Mouse (Mus musculus): ENCODE data around the gene Rgl1.
"Not testable (repeated sequence)": the region's sequence is repeated elsewhere in the genome, so short reads cannot be mapped to it uniquely, and the experiment has no call there.

The Rgl1 gene

DNA sequence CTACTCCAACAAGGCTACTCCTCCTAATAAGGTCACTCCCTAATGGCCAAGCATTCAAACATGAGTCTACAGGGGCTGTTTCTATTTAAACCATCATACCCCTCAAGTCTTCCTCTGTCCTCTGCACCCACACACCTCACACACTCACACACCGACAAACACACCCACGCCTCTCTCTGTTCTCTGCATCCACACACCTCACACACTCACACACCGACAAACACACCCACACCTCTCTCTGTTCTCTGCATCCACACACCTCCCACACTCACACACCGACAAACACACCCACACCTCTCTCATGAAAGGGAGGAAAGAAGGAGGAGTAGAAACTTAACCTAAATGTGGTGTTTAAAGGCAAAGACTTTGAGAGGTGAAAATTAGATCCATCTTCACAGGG, 106.2 kb downstream of the Rgl1 start:
- DNase-seq (ENCODE audit: low spot score), result no peak

DNA sequence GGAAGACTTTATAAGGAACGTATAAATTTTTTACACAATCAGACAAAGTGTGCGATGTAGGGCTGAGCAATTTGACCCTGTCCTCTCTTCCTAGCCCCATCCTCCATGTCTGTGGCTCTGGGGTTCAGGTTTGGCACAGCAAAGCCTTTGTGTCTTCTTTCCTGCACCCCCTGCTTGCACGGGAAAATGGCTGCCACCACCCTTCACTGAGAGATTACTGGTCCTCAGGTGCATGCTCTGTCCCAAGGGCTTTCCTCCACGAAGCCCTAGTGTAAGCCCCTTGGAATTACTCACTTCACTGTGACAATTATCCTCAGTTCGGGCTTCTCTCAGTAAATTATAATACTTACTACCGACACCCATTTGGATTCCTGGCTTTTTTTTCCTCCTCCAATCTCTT, 109.5 kb downstream of the Rgl1 start:
- no peak for DNase-seq (ENCODE audit: low spot score)

DNA sequence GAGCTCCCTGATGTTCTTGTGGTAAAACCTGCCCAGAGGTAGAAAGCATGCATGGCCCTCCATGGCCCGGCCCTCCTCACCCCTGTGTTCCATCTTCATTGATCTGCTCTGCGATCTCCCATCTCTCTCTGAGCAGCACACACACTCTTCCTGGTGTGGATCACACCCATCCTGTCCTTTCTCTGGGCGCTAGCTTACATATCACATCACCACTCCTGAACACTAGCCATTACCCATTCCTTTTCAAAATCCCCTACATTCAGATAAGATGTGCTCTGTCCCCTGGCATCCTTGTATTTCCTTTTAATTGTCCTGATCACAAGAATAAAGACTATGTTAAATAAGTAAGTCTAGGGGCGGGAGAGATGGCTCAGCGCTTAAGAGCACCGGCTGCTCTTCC, 111.3 kb downstream of the Rgl1 start:
- no peak for DNase-seq (ENCODE audit: low spot score)

DNA sequence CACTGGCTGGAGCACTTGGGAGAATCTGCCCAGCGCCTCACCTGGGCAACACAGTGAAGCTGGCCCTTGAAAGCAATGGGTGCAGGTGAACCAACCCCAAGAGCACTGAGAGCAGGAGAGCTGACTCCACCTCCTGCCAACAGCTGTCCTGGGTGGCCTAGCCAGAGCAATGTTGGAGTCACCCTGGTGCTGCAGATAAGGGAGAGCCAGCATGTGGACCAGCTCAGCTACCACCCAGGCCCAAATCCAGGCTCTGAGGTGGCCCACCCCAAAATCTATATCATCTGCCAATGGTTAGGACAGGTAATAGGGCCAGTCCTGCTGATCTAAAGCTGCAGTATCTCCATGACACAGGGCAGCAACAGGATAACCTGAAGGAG, 114.7 kb downstream of the Rgl1 start:
- no peak for DNase-seq (ENCODE audit: low spot score)

DNA sequence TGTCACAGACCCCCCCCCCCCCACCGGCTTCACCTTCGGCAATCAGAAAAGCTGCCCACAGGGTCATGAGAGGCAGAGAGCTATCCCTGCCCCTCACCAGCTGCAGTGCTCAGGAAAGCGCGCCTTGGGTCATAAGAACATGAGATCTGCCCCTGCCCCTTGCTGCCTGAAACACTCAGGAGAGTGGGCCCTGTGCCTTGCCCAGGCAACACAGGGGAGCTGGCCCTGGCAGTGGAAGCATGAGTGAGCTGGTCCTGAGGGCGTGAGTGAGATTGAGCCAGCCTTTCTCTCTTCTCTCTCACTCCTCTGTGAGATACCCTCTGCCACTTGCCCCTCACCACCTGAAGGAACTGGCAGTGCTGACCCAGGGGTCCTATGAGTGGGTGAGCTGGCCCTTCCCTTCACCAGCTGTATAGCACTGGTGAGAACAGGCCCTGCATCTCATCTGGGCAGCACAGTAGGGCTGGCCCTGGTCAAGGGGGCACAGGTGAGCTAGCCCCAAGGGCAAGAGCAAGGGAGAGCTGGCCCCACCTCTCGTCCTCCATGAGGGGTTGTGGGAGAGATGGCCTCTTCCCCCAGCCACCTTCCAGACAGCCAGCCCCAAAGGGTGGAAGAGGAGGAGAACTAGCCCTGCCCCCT, 115.2 kb downstream of the Rgl1 start:
- DNase-seq (ENCODE audit: low spot score), result no peak

DNA sequence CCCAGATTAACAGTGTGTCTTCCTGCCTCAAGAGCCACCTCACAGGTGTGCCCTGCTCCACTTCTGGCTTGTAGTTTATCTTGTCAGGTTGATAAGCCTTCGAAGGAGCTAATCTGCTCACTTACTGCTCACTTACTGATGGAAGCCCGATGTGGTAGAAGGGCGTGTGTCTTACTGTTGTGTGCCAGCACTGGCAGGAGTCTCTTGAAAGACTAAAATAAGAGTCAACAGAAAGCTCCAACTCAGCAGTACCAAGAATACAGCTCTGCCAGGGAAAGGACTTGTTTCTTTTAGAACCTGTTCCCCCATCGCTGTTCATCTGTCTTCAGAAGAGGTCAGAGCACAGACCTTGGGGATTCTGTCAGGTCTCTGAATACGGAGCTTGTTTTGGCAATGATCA, 118.1 kb downstream of the Rgl1 start:
- DNase-seq (ENCODE audit: low spot score), result no peak

DNA sequence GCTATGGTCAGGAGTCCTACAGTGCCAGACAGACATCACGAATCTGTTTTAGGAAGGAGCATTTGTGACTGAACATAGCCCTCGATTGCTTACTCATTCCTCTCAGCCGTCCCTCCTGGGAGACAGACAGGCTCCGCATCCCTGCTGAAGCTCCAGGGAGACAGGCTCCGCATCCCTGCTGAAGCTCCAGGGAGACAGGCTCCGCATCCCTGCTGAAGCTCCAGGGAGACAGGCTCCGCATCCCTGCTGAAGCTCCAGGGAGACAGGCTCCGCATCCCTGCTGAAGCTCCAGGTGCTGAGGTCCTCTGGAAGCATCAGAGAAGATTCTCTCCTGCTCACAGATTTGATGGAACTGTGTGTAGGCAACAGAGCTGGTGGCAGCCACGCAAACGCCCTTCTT, 123.9 kb downstream of the Rgl1 start:
- not testable (repeated sequence) for DNase-seq (ENCODE audit: low spot score)

DNA sequence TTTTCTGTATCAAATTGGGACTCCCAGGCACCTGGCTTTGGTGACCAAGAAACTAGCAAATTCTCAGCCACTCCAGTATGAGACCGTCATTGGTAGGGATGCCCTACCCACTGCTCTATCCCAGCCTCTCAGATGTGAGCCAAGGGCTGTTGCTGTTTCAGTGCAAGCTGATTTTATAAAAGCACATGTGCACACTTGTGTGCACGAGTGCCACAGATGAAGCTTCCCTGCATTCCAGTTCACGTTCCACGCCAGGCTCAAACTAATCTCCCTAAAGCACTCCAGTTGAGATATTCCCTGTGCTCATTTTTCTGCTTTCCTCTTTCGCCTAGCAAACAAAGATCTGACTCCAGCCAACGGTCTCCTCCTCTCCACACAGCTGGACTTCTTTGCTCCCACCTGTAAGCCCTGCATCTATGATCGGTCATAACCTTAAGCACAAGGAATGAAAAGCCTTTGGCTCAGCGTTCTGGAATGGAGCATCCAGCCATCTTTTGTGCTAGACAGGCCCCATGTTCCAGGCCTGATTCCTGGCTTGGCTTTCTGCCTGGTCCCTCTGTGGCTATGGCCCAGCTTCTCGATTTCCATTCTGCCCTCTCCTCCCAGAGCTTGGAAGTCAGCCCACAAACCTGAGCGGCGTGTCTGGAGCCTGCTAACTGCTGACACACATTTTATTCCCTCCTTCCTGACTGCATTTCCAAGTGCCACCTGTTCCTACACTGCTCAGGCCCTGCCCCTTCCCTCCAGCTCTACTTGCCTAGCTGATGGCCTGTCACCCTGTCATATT, 125.8 kb downstream of the Rgl1 start:
- DNase-seq (ENCODE audit: low spot score), result peak; percentile 21

DNA sequence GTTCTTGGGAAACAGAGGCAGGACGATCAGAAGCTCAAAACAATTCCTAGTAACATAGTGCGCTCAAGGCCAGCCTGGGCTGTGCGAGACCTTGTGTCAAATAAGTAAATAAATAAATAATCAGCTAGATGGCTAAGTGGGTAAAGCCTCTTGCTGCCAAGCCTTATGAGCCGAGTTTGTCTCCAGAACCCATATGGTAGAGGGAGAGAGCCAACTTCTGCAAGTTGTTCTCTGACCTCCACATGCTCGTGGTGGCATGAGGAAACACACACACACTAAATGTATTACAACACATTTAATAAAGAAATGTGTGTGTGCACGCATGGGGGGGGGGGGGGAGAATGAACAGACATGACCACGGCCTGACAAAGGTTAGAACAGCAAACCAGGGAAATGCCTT, 126.8 kb downstream of the Rgl1 start:
- no peak for DNase-seq (ENCODE audit: low spot score)

DNA sequence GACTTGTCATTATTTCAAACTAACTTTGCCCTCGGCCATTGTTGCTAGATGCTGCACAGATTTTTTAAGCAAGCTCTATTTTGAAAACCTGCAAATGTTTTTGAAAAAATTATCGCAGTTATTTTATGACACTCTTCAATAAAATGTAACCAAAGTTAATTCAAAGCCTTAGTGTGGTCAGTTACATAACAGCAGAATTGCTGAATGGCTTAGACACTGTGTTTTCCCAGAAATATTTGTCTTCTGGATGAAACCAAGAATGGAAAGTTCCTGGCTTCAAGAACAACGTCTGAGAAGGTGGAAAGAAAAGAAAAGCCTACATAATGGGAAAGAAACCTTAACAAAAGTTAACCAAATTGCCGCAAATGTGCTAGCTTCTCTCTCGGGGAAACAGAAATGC, 131.5 kb downstream of the Rgl1 start:
- DNase-seq (ENCODE audit: low spot score), result no peak

DNA sequence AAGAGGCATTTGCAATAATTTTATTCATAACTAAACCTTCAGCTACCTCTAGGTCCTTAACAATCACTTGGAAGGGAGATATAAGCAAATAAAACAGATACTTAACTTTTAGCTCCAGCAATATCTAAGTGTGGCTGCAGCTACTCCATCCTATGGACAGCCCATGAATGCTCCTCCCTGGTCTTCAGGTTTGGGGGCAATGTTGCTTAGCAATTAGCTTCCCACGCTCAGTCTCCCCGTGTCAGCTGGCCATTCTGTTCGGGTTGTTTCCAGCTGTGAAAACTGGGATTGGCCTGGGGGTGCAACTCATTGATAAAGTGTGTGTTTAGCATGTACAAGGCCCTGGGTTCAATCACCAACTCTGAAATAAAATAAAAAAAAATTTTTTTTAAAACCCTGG, 136.4 kb downstream of the Rgl1 start:
- DNase-seq (ENCODE audit: low spot score), result no peak

DNA sequence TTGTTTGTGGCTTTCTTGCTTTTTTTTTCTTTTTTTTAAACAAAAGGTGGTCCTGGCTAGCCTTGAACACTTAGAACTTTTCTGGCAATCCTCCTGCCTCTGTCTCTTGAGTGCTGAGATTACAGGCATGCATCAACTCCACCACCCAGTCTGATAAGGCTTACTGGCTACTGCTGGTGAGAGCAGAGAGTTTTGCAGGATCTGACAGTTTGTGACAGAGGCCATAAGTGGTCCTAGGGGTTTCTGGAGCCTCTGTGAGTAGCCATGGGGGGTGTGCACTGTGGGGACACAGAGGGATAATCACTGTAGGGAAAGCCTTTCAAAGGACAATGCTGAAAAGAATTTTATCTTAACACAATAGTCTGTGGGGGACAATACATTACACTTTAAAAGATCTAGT, 140.5 kb downstream of the Rgl1 start:
- no peak for DNase-seq (ENCODE audit: low spot score)

DNA sequence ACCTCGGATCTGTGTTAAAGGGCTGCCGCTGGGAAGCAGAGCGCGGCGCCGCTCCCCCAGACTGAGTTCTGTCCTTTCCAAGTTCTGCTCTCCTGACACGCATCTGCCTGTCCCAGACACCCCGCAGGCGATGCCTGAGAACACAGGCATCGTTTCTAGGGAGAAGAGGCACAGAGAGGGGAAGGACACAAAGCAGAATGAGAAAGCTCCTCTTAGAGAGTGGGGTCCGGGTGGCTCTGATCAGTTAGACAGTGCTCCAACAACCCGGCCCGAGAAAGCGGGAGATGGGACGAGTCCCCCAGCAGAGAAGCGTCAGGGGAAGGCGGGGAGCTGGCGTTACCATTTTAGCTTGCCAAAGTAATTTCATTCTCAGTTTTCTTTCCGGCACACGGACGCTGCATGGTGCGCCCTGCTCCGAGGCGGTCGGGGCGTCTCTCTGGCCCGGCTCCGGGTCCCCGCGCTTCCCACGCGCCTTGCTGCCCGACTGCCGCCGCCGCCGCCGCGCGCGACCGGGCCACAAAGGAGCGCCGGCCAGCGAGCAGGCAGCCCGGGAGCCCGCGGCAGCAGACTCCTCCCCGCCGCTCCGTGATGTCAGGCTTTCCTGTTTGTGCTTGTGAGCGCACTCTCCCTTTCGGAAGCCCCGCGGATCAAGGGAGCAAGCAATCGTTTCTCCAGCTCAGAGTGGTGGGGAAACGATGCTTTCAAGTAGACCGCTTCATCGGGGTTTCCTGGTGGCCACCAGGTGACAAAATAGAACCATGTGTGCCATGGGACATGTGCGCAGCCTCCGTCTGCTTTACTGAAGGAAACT, 141.3 kb downstream of the Rgl1 start:
- no peak for DNase-seq (ENCODE audit: low spot score)

DNA sequence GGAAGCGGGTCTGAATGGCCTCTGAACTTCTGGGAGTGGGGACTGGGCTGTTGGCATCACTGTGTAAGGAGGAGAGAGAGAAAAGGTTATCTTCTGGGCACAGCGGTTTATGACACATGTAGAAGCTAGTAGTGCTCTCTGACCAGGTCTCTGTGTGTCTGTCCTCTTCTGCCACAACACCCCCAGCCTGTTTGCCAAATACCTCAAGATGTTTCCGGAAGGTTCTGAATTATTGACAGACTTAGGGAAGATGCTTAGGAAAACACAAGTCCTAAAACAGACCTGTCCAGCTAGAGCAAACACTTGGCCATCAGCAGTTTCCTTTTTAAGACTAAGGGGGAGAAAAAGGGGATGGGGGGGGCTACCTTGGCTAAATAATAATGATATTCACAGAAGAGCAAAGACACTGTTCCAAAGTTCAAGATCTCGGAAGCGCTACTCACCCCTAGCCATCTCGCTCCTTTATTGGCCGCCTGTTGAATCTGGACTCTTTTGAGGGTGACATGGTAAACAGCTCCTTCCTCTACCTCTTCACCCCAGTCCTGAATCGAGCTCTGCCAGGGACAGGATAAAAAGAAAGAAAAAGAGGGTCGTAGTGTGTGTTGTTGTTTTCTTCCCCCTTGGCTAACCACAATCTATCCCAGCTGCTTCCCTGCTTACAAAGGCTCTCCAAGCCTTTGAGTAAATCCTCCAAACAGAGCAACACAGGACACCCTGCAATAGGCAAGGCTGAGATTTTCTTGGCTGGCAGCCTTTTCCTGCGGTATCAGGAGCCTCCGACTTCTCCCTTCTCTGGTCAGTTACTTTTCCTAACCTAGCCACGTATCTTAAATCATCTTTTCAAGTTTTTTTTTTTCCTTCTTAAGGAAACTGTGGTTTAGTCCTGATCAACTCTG, 142.5 kb downstream of the Rgl1 start:
- DNase-seq (ENCODE audit: low spot score), result no peak

DNA sequence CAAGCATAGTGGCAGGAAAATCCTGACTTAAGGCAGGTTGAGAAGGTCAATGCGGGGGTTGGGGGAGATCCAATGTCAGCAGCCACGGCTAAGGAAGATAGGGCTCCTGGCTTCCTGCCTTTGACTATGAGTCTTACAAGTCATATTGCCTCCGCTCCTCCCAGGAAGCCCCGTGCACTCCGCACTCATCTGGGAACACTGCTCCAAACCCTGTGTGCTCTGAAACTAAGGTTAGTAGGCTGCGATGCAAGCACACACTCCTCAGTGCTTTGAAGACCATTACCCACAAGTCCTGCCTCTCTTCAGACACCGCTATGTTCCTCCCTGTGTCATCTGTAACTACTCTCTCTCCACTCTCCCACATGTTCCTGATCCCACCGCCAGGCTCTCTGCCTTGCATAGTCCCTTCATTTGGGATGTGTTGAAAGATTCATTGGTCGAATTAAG, 143.4 kb downstream of the Rgl1 start:
- no peak for DNase-seq (ENCODE audit: low spot score)

DNA sequence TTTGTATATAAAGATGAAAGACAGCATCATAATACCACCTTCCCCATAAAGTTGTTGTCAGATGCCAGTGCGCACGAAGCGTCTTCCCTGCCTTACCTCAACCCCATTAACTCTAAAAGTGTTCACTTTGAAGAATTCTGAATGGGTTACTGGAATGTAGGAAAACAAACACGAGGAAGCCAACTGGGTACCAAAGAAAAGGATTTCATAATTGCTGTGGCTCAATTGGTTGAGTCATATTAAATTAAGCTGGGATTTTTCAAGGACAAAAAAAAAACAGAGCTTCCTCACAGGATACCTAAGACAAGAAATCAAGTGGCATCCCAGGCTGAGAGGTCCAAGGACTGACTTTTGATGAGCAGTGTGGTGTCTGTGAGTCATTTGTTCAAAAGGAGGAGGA, 144.5 kb downstream of the Rgl1 start:
- DNase-seq (ENCODE audit: low spot score), result no peak

DNA sequence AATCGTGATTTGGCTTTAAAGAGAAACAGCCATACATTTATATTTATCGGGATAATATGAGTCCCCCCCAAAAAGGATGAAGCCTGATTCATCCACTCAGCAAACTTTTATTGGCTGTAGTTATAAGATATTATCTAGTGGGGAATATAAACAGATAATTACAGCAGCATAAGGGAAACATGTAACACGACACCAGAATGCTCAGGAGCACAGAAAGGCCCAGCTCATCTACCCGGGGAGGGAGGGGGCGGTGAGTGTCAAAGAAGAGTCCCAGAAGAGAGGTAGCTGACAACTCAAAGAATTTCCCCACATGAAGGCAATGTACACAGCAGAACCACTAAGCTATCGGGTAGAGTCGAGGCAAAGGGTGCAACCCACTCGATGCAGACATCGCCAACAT, 146.8 kb downstream of the Rgl1 start:
- no peak for DNase-seq (ENCODE audit: low spot score)

DNA sequence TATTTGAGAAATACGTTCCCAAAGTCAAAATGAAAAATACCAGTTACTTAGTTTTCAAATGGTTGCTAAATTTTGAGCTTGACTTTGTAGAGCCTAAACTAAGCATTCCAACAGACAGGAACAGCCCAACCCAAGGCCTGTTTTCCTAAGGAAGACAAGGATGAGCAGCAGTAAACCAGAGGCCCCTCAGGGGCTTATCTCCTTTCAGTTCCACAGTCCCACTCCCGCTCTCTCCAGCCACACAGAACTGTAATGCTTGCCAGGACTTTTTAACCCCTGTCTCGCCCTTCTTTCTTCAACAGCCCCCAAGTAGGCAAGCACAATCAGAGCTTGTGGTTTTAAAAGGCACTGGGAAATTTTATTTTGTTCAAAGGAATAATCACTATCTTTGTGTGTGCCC, 147.3 kb downstream of the Rgl1 start:
- no peak for DNase-seq (ENCODE audit: low spot score)

DNA sequence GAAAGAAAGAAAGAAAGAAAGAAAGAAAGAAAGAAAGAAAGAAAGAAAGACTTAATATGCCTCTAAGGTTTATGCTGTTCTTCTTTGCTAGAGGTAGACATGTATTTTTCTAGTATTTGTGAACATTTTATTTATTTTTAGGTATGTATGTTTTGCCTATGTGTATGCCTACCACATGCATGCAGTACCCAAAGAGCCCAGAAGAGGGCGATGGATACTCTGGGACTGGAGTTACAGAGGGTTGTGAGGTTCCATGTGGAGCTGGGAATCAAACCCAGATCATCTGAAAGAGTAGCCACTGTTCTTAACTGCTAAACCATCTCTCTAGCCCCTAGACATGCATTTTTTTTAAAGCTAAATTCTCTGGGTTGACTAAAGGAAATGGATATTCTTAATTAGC, 147.8 kb downstream of the Rgl1 start:
- no peak for DNase-seq (ENCODE audit: low spot score)

DNA sequence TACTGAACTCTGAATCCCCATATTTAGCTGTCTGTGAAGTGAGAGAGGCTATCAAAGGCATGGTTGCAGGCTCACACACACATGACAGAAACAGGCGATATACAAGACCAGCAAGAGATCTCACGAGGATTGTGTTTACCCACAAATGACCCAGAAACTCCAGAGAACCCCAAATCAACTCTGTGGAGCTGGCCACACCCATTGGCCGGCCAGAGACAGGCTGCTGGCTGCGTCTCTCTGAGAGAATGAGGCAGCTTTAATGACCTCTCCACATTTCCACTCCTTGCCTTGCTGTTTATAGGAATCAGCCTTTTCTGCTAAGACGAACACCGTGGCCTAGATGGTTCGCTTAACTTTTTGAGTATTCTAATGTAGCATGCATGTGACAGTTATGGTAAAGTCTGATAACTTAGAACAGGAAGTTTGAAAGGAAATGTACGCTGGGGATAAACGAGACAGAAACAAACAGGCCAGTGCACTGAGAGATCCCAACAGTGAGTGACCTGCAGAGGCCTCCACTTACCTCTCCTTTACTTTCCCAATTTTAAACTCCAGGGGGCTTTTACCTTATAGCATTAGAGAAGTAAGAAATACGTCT, 148.3 kb downstream of the Rgl1 start:
- no peak for DNase-seq (ENCODE audit: low spot score)

DNA sequence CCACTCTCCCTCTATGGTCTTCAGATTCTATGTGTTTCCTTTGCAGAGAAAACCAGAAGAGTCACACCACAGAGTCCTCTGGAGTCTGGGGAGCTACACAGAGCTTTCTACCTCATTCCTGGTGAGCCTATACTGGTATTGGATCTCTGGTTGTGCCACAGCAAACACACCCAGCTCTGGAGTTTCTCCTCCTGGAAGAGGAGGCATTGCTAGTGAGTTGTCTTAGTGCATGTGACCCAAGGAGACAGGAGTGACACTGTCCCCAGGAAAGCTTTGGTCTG, 149.4 kb downstream of the Rgl1 start:
- DNase-seq (ENCODE audit: low spot score), result no peak
